Mouse (Mus musculus): ENCODE results near the gene Prdx5. TPM values are rescaled to one million over a fixed set of nuclear protein-coding genes. Genes with fewer than 3 reads are reported as not detected.
"Not testable (repeated sequence)": the region's sequence is repeated elsewhere in the genome, so short reads cannot be mapped to it uniquely, and the experiment has no call there.

Gene Prdx5
- polyA plus RNA-seq, 1 experiment from 2014 or later = 191 TPM

- 87% methylated on average over 4 of the region's 4 CpGs for WGBS
- no peak overlapping the region for H3K9ac ChIP-seq (replicated peaks)
- no peaks in the 10 kb centered on the region for H3K36me3 ChIP-seq
- no peak overlapping the region for H3K27ac ChIP-seq (replicated peaks)
- H3K4me3 ChIP-seq = no peak overlapping the region
- H3K4me2 ChIP-seq (replicated peaks) = no peak overlapping the region
- peaks cover 3% of the 10 kb centered on the region; the same call in 1 of the 2 replicates for H3K9me3 ChIP-seq
- H3K27me3 ChIP-seq = no peaks in the 10 kb centered on the region
- H3K4me1 ChIP-seq = no peaks in the 10 kb centered on the region
- ATAC-seq (ENCODE audit: low FRiP score, low read depth) = no peak
Observed at GRCm38 (mm10) chr19:6899641-6900040, 10.3 kb downstream of the Prdx5 start.

DNA sequence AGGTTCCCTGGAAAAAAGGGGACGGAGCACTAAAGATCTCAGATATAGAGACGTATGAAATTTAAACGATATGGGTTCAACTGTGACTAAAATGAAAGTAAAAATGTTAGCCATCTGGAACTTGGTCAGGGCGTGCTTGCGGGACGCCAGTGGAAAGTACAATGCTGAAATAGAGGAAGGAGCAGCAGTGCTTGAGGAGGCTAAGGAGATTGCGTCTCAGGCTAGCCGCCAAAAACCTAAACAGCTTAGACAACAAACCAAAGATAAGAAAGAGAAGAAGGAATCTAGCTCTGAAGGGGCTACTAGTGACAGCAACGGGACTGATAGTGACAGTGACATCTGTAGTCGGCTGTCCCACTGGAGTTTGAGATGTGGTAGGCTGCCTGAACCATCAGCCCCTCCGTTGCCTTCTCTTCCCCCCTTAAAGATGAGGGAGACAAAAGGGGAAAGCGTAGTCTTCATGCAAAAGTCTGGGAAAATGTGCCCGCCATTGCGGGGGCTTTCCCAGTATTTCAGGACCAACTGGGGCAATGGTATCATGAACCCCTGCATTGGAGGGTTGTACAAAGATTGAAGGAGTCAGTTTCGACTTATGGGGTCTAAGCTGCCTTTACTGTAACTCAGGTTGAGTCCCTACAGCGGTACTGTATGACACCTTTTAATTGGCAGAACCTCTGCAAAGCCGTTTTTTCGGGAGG is 14.1 kb downstream of the Prdx5 start:
- WGBS = 90% methylated on average over 18 of the region's 18 CpGs
- H3K9me3 ChIP-seq; H3K27me3 ChIP-seq; H3K4me1 ChIP-seq; H3K9ac ChIP-seq (replicated peaks); H3K36me3 ChIP-seq; H3K4me3 ChIP-seq; H3K27ac ChIP-seq (replicated peaks); ATAC-seq (ENCODE audit: low FRiP score, low read depth); H3K4me2 ChIP-seq (replicated peaks): not testable (repeated sequence)

- ATAC-seq (ENCODE audit: low FRiP score, low read depth) = no peak
- H3K36me3 ChIP-seq = no peaks in the 10 kb centered on the region
- H3K4me1 ChIP-seq = no peaks in the 10 kb centered on the region
- 96% methylated on average over 14 of the region's 14 CpGs for WGBS
- H3K9me3 ChIP-seq = peaks cover 3% of the 10 kb centered on the region; the same call in 1 of the 2 replicates
- H3K27me3 ChIP-seq = no peaks in the 10 kb centered on the region
- no peak overlapping the region for H3K4me3 ChIP-seq
- H3K27ac ChIP-seq (replicated peaks) = no peak overlapping the region
- no peak overlapping the region for H3K4me2 ChIP-seq (replicated peaks)
- no peak overlapping the region for H3K9ac ChIP-seq (replicated peaks)
Observed at GRCm38 (mm10) chr19:6893731-6894451, 16.0 kb downstream of the Prdx5 start.

GRCm38 (mm10) chr19:6892512-6892911 is 17.4 kb downstream of the Prdx5 start:
- Histone ChIP-seq H3K9ac (replicated peaks) (no peak overlapping the region), H3K27me3 (no peaks in the 10 kb centered on the region), H3K9me3 (peaks cover 3% of the 10 kb centered on the region; the same call in 1 of the 2 replicates), H3K4me1 (no peaks in the 10 kb centered on the region), H3K36me3 (no peaks in the 10 kb centered on the region), H3K4me3 (no peak overlapping the region), H3K4me2 (replicated peaks) (no peak overlapping the region), H3K27ac (replicated peaks) (no peak overlapping the region)
- 73% methylated on average over 4 of the region's 4 CpGs for WGBS
- no peak for ATAC-seq (ENCODE audit: low FRiP score, low read depth)

GRCm38 (mm10) chr19:6877965-6878364 is 31.9 kb downstream of the Prdx5 start:
- no peak for ATAC-seq (ENCODE audit: low FRiP score, low read depth)
- H3K4me3 ChIP-seq = no peak overlapping the region
- no peaks in the 10 kb centered on the region for H3K4me1 ChIP-seq
- no peak overlapping the region for H3K27ac ChIP-seq (replicated peaks)
- H3K36me3 ChIP-seq = no peaks in the 10 kb centered on the region
- no peak overlapping the region for H3K9ac ChIP-seq (replicated peaks)
- H3K27me3 ChIP-seq = no peaks in the 10 kb centered on the region
- H3K9me3 ChIP-seq = peaks cover 9% of the 10 kb centered on the region
- H3K4me2 ChIP-seq (replicated peaks) = no peak overlapping the region
- WGBS = 90% methylated on average over 4 of the region's 4 CpGs

DNA sequence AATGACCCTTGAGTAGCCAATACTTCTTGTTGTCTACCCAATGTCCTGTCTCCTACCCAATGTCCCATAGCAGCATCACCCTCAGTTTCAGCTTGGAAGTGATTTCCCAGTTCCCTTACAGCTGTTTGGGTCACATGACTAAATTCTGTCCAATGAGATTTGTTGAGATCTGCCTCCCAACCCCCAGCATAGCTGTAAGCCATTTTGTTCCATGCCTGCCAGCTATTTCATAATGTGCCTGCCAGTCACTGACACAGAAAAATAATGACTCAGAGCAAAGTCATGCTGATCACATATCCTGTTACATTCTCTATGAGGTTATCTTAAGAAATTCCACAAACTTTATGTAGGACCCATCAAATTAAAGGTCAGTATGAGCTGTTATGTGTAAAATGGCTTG is 33.1 kb downstream of the Prdx5 start:
- H3K4me2 ChIP-seq (replicated peaks) = no peak overlapping the region
- H3K27me3 ChIP-seq = no peaks in the 10 kb centered on the region
- no peaks in the 10 kb centered on the region for H3K4me1 ChIP-seq
- H3K9ac ChIP-seq (replicated peaks) = no peak overlapping the region
- no peak overlapping the region for H3K4me3 ChIP-seq
- no peaks in the 10 kb centered on the region for H3K36me3 ChIP-seq
- H3K27ac ChIP-seq (replicated peaks) = no peak overlapping the region
- ATAC-seq (ENCODE audit: low FRiP score, low read depth) = no peak
- peaks cover 9% of the 10 kb centered on the region for H3K9me3 ChIP-seq

- Histone ChIP-seq H3K36me3 (no peaks in the 10 kb centered on the region), H3K4me1 (no peaks in the 10 kb centered on the region), H3K4me2 (replicated peaks) (no peak overlapping the region), H3K4me3 (no peak overlapping the region), H3K9ac (replicated peaks) (no peak overlapping the region), H3K27ac (replicated peaks) (no peak overlapping the region), H3K9me3 (peaks cover 8% of the 10 kb centered on the region), H3K27me3 (no peaks in the 10 kb centered on the region)
- ATAC-seq (ENCODE audit: low FRiP score, low read depth) = no peak
- 93% methylated on average over 6 of the region's 6 CpGs for WGBS
Observed at GRCm38 (mm10) chr19:6875834-6876233, 34.1 kb downstream of the Prdx5 start.

DNA sequence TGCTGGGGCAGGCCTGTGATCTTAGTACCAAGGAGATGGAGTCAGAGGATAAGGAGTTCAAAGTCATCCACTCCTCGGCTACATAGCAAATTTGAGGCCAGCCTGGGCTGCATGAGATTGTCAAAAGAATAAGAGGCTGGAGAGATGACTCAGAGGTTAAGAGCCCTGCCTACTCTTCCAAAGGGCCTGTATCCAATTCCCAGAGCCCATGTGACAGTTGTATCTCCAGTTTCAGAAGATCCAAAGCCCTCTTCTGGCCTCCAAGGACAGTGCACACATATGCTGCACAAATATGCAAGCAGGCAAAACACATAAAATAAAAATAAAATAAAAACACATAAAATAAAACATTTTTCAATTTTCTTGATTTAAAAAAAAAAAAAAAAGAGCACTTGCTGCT is 35.6 kb downstream of the Prdx5 start:
- H3K4me1 ChIP-seq = 0 out of 2 replicates have a peak, but pooled peaks cover 3% of the 10 kb centered on the region
- H3K36me3 ChIP-seq = no peaks in the 10 kb centered on the region
- H3K9me3 ChIP-seq = no peaks in the 10 kb centered on the region
- ATAC-seq (ENCODE audit: low FRiP score, low read depth) = no peak
- no peak overlapping the region for H3K4me3 ChIP-seq
- WGBS = 70% methylated on average over 1 of the region's 1 CpGs
- H3K27ac ChIP-seq (replicated peaks) = no peak overlapping the region
- H3K9ac ChIP-seq (replicated peaks) = no peak overlapping the region
- H3K4me2 ChIP-seq (replicated peaks) = no peak overlapping the region
- no peaks in the 10 kb centered on the region for H3K27me3 ChIP-seq

DNA sequence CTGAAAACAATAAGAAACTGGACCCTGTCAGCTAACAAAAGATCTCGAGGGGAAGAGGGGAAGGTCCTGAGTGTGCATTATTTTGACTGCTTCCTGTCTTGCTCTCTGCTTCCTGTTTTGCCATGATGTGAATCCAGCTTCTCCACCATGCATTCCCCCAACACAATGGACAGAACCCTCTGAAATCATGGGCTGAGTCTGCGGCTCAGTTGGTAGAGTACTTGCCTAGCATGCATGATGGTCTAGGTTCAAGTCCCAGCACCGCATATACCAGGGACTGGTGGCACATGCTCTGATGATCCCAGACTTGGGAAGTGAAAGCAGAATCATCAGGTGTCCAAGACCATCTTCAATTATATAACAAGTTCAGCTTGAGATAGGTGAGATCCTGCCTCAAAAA is 37.2 kb downstream of the Prdx5 start:
- H3K36me3 ChIP-seq = no peaks in the 10 kb centered on the region
- 72% methylated on average over 3 of the region's 3 CpGs for WGBS

DNA sequence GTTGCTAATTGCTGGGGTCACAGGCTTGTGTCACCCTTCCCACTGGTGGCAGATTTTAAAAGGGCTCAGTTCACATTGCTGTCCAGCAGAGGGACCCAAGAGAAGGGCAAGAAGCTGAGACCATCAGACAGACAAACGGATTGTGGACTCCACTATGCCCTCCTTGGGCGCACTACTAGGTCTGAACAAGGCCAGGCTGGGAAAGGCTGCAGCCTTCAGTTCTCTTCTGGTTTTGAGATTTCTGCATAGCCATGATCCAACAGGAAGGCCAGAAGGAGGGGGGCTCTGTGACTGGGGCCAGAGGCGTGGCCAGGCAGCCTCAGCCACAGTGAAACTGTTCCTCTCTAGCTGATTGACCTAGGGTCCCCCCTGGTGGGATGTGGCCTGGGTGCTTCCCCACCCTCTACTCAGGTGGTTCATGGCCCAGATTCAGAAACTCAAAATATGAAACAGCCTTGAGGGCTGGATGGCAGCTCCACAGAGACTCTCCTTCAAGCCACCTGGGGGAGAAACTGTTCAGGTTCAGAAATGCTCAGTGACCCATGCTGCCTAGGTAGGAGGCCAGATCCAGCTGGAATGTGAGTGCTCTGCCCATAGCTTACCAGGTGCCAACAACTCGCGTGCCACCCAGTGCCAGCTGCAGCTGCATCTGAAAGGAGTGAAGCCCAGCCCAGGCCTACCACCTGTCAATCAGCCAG is 38.2 kb downstream of the Prdx5 start:
- no peak overlapping the region for H3K27ac ChIP-seq (replicated peaks)
- H3K27me3 ChIP-seq = no peaks in the 10 kb centered on the region
- no peak overlapping the region for H3K4me2 ChIP-seq (replicated peaks)
- no peak for ATAC-seq (ENCODE audit: low FRiP score, low read depth)
- H3K4me3 ChIP-seq = no peak overlapping the region
- no peaks in the 10 kb centered on the region for H3K36me3 ChIP-seq
- 0 out of 2 replicates have a peak, but pooled peaks cover 3% of the 10 kb centered on the region for H3K4me1 ChIP-seq
- 67% methylated on average over 5 of the region's 5 CpGs for WGBS
- H3K9ac ChIP-seq (replicated peaks) = no peak overlapping the region
- H3K9me3 ChIP-seq = no peaks in the 10 kb centered on the region

More for the DNA sequence above, 37.2 kb downstream of the Prdx5 start:
- Histone ChIP-seq H3K4me3 (no peak overlapping the region), H3K27ac (replicated peaks) (no peak overlapping the region), H3K27me3 (no peaks in the 10 kb centered on the region), H3K4me2 (replicated peaks) (no peak overlapping the region), H3K9me3 (no peaks in the 10 kb centered on the region), H3K9ac (replicated peaks) (no peak overlapping the region), H3K4me1 (0 out of 2 replicates have a peak, but pooled peaks cover 3% of the 10 kb centered on the region)
- ATAC-seq (ENCODE audit: low FRiP score, low read depth) = no peak

GRCm38 (mm10) chr19:6869355-6869754 is 40.6 kb downstream of the Prdx5 start:
- 0 out of 2 replicates have a peak, but pooled peaks cover 3% of the 10 kb centered on the region for H3K4me1 ChIP-seq
- no peaks in the 10 kb centered on the region for H3K36me3 ChIP-seq
- H3K9ac ChIP-seq (replicated peaks) = no peak overlapping the region
- H3K27ac ChIP-seq (replicated peaks) = no peak overlapping the region
- no peak for ATAC-seq (ENCODE audit: low FRiP score, low read depth)
- no peak overlapping the region for H3K4me3 ChIP-seq
- WGBS = 22% methylated on average over 5 of the region's 5 CpGs
- no peaks in the 10 kb centered on the region for H3K27me3 ChIP-seq
- H3K9me3 ChIP-seq = no peaks in the 10 kb centered on the region
- no peak overlapping the region for H3K4me2 ChIP-seq (replicated peaks)

GRCm38 (mm10) chr19:6861451-6861850 is 48.5 kb downstream of the Prdx5 start:
- no peak overlapping the region for H3K9ac ChIP-seq (replicated peaks)
- WGBS = 97% methylated on average over 4 of the region's 4 CpGs
- H3K27me3 ChIP-seq = 0 out of 2 replicates have a peak, but pooled peaks cover 4% of the 10 kb centered on the region
- no peak overlapping the region for H3K27ac ChIP-seq (replicated peaks)
- no peaks in the 10 kb centered on the region for H3K36me3 ChIP-seq
- H3K4me1 ChIP-seq = peaks cover 5% of the 10 kb centered on the region; the same call in 1 of the 2 replicates
- ATAC-seq (ENCODE audit: low FRiP score, low read depth) = no peak
- no peak overlapping the region for H3K4me2 ChIP-seq (replicated peaks)
- no peak overlapping the region for H3K4me3 ChIP-seq
- no peaks in the 10 kb centered on the region for H3K9me3 ChIP-seq
